Mouse (Mus musculus) embryonic stem cell, embryonic (primary cell): ENCODE data around the gene Ankrd23.

Source experiments
- CTCF ChIA-PET, 4 experiments: fragments of 300-600 bp in 2 of 4; fragments of 350-600 bp in 2 of 4; sonication (Branson Sonifier 250); formaldehyde crosslinking; loops; one replicate each; lab custom pipeline; 2022; ENCODE audit warnings: inconsistent platforms in 2 of 4; lab: Charles Lee
- POLR2A ChIA-PET, 4 experiments: fragments of 300-600 bp in 2 of 4; fragments of 350-600 bp in 2 of 4; sonication (Branson Sonifier 250); formaldehyde crosslinking; loops; one replicate each; lab custom pipeline; 2022; ENCODE audit warnings: antibody characterized with exemption in 4 of 4, inconsistent platforms in 1 of 4; lab: Charles Lee

The Ankrd23 gene

GRCm38 (mm10) chr1:36536783-36537182 is at the start of gene Ankrd23:
Gene Ankrd23 (minus strand): TSS chr1:36536883.
- POLR2A ChIA-PET: interaction anchor here in 3 of 4 experiments (0.5 to 5.5 kb wide), 4 partner anchors 8 to 36 kb away, joined by 3 to 40 read pairs (median 4); partner anchors contain the start of gene Ankrd39 (in 1 of the 3)
- CTCF ChIA-PET: interaction anchor here in 3 of 4 experiments (0.6 to 3.9 kb wide), 5 partner anchors 10 to 35 kb away, joined by 3 to 15 read pairs (median 4); partner anchors contain the start of gene Ankrd39 (in 3 of the 3)

GRCm38 (mm10) chr1:36586288-36586687 is 49.6 kb upstream of the Ankrd23 start:
- CTCF ChIA-PET: interaction anchor here in 1 of 4 experiments (0.5 kb wide), 1 partner anchor 32 kb away, joined by 3 read pairs; no protein-coding TSS in a partner anchor
- POLR2A ChIA-PET: interaction anchor here in 2 of 4 experiments (0.9 to 4.0 kb wide), 3 partner anchors 16 to 43 kb away, joined by 4 to 10 read pairs (median 4); no protein-coding TSS in a partner anchor

GRCm38 (mm10) chr1:36583408-36584116 is 46.9 kb upstream of the Ankrd23 start:
- POLR2A ChIA-PET: interaction anchor here in 3 of 4 experiments (0.6 to 3.3 kb wide), 19 partner anchors 9 to 368 kb away, joined by 3 to 10 read pairs (median 3); partner anchors contain the start of genes Ankrd39 (in 1 of the 3) and Sema4c (in 1 of the 3)
- CTCF ChIA-PET: interaction anchor here in 3 of 4 experiments (0.7 to 2.1 kb wide), 5 partner anchors 32 to 163 kb away, joined by 3 to 6 read pairs (median 4); partner anchors contain the start of gene Ankrd39 (in 2 of the 3)

GRCm38 (mm10) chr1:36582211-36582610 is 45.5 kb upstream of the Ankrd23 start:
- ChIA-PET CTCF (no interaction called here), POLR2A (interaction anchor here in 2 of 4 experiments (2.7 to 3.3 kb wide), 2 partner anchors 13 kb away, joined by 10 to 18 read pairs; no protein-coding TSS in a partner anchor)

- POLR2A ChIA-PET: interaction anchor here in 2 of 4 experiments (0.6 to 3.3 kb wide), 5 partner anchors 12 to 72 kb away, joined by 3 to 18 read pairs (median 8); partner anchors contain the start of gene Sema4c (in 1 of the 2)
- CTCF ChIA-PET: interaction anchor here in 1 of 4 experiments (1.3 kb wide), 1 partner anchor 34 kb away, joined by 4 read pairs; the partner anchor contains the start of gene Ankrd39
Measured at GRCm38 (mm10) chr1:36581260-36581659, 44.6 kb upstream of the Ankrd23 start.

- CTCF ChIA-PET: interaction anchor here (0.5 to 1.4 kb wide), 14 partner anchors 10 to 572 kb away, joined by 3 to 15 read pairs (median 4); partner anchors contain the start of genes Ankrd39 (in 3 of the 4) and Sema4c (in 2 of the 4)
- POLR2A ChIA-PET: interaction anchor here in 3 of 4 experiments (0.7 to 3.8 kb wide), 21 partner anchors 8 to 347 kb away, joined by 3 to 34 read pairs (median 4); partner anchors contain the start of genes Ankrd39 (in 2 of the 3), Sema4c (in 2 of the 3) and Arid5a (in 1 of the 3)
Measured at GRCm38 (mm10) chr1:36580384-36581207, 43.9 kb upstream of the Ankrd23 start.

- ChIA-PET CTCF (interaction anchor here (0.5 to 1.4 kb wide), 13 partner anchors 10 to 228 kb away, joined by 3 to 15 read pairs (median 4); partner anchors contain the start of genes Ankrd39 (in 3 of the 4) and Sema4c (in 2 of the 4)), POLR2A (interaction anchor here in 3 of 4 experiments (0.7 to 3.8 kb wide), 21 partner anchors 9 to 348 kb away, joined by 3 to 34 read pairs (median 4); partner anchors contain the start of genes Ankrd39 (in 2 of the 3), Sema4c (in 2 of the 3) and Arid5a (in 1 of the 3))
Measured at GRCm38 (mm10) chr1:36579974-36580383, 43.3 kb upstream of the Ankrd23 start.

GRCm38 (mm10) chr1:36576991-36577675 is 40.5 kb upstream of the Ankrd23 start:
- ChIA-PET CTCF (interaction anchor here in 2 of 4 experiments (0.6 to 1.4 kb wide), 2 partner anchors 29 to 30 kb away, joined by 3 to 7 read pairs; partner anchors contain the start of gene Ankrd39 (in 1 of the 2)), POLR2A (interaction anchor here in 3 of 4 experiments (0.6 to 3.8 kb wide), 8 partner anchors 8 to 31 kb away, joined by 3 to 34 read pairs (median 8); partner anchors contain the start of genes Ankrd39 (in 1 of the 3) and Sema4c (in 1 of the 3))

GRCm38 (mm10) chr1:36575347-36575746 is 38.7 kb upstream of the Ankrd23 start:
- ChIA-PET POLR2A (interaction anchor here in 1 of 4 experiments (1.1 to 2.9 kb wide), 3 partner anchors 12 to 28 kb away, joined by 3 to 13 read pairs (median 8); partner anchors contain the start of genes Ankrd39 and Sema4c), CTCF (interaction anchor here (0.5 to 1.5 kb wide), 4 partner anchors 19 to 753 kb away, joined by 3 to 7 read pairs (median 4); partner anchors contain the start of gene Ankrd39 (in 1 of the 4))

- ChIA-PET POLR2A (interaction anchor here in 3 of 4 experiments (0.5 to 2.9 kb wide), 8 partner anchors 9 to 103 kb away, joined by 3 to 13 read pairs (median 3); partner anchors contain the start of gene Sema4c (in 1 of the 3)), CTCF (interaction anchor here in 2 of 4 experiments (0.6 to 1.0 kb wide), 5 partner anchors 14 to 198 kb away, joined by 3 to 9 read pairs (median 3); partner anchors contain the start of gene Ankrd39 (in 1 of the 2))
Measured at GRCm38 (mm10) chr1:36574196-36574955, 37.7 kb upstream of the Ankrd23 start.

GRCm38 (mm10) chr1:36573524-36573923 is 36.8 kb upstream of the Ankrd23 start:
- CTCF ChIA-PET: interaction anchor here in 2 of 4 experiments (0.6 to 1.8 kb wide), 3 partner anchors 15 to 26 kb away, joined by 3 to 5 read pairs (median 3); partner anchors contain the start of gene Ankrd39 (in 2 of the 2)
- POLR2A ChIA-PET: interaction anchor here in 2 of 4 experiments (0.5 to 1.3 kb wide), 4 partner anchors 10 to 95 kb away, joined by 3 to 4 read pairs (median 4); partner anchors contain the start of gene Sema4c (in 1 of the 2)

GRCm38 (mm10) chr1:36572709-36573108 is 36.0 kb upstream of the Ankrd23 start:
- CTCF ChIA-PET: interaction anchor here in 2 of 4 experiments (0.5 to 1.8 kb wide), 2 partner anchors 25 to 667 kb away, joined by 5 read pairs; partner anchors contain the start of gene Ankrd39 (in 1 of the 2)

GRCm38 (mm10) chr1:36572140-36572700 is 35.5 kb upstream of the Ankrd23 start:
- ChIA-PET CTCF (interaction anchor here in 3 of 4 experiments (0.5 to 1.8 kb wide), 4 partner anchors 25 to 668 kb away, joined by 3 to 5 read pairs (median 5); partner anchors contain the start of genes Ankrd23 (in 1 of the 3) and Ankrd39 (in 1 of the 3)), POLR2A (interaction anchor here in 2 of 4 experiments (0.6 to 7.3 kb wide), 6 partner anchors 7 to 110 kb away, joined by 3 to 57 read pairs (median 7); partner anchors contain the start of genes Ankrd39 (in 1 of the 2), Fam178b (in 1 of the 2) and Sema4c (in 1 of the 2))

More at GRCm38 (mm10) chr1:36572709-36573108, 36.0 kb upstream of the Ankrd23 start:
- POLR2A ChIA-PET: interaction anchor here in 1 of 4 experiments (0.6 to 7.3 kb wide), 2 partner anchors 14 to 26 kb away, joined by 4 to 57 read pairs; partner anchors contain the start of genes Ankrd39 and Sema4c

- ChIA-PET POLR2A (interaction anchor here in 2 of 4 experiments (0.9 to 7.3 kb wide), 9 partner anchors 7 to 123 kb away, joined by 3 to 57 read pairs (median 10); partner anchors contain the start of genes Sema4c (in 2 of the 2) and Fam178b (in 1 of the 2)), CTCF (interaction anchor here in 2 of 4 experiments (0.6 to 1.9 kb wide), 2 partner anchors 24 to 44 kb away, joined by 5 to 6 read pairs; partner anchors contain the start of gene Ankrd39 (in 1 of the 2))
Measured at GRCm38 (mm10) chr1:36571627-36572026, 34.9 kb upstream of the Ankrd23 start.
